Mouse (Mus musculus): ENCODE measurements around the gene Rnf217.

GRCm38 (mm10) chr10:31646083-31646482 is 37.1 kb upstream of the Rnf217 start:
- TF ChIP-seq POLR2A (IDR thresholded peaks at IDR 0.05; ENCODE audit: low read depth, low read length) (no peak), CTCF (IDR thresholded peaks at IDR 0.05; ENCODE audit: extremely low read depth, insufficient read depth, insufficient read length, insufficient replicate concordance) (no peak)

Data from spleen, adult 2 months (tissue).